Mouse (Mus musculus) gonadal fat pad, adult 2 months (tissue): Measurements from ENCODE around the gene Tvp23b. TPM values are rescaled to one million over a fixed set of nuclear protein-coding genes. Genes with fewer than 3 reads are reported as not detected.

ENCODE experiments used
- DNase-seq: peaks from one replicate; pipeline ENCODE4 v3.0.0-alpha.2; 2012; ENCODE audit warnings: low read depth
- polyA plus RNA-seq: library from polyadenylated mRNA; depleted of rRNA; stranded (reverse); fragments of >200 nt; gene quantifications from 2 replicates; pipeline ENCODE4 v1.2.3, GENCODE M21; 2012; rRNA removed

The Tvp23b gene
- polyA plus RNA-seq, 1 experiment, result 39.6 TPM

DNA sequence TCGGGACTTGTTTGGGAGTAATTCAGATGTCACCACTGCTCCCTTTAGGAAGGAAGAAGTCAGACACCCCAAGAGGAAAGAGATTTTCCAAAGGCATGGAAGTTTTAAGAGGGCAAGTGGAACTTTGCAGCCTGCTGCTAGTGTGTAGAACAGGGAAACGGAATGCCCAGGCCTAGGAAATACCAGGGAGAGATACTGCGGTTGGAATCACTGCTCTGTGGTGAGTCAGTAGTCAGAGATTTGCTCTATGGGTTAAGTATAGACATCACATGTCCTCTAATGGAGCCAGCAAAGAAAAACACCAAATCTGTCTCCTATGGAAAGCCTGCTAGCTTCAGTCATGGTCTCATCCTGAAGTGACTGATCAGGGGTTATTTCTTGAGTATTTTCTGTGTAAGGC, 60.9 kb downstream of the Tvp23b start:
- DNase-seq, result no peak

DNA sequence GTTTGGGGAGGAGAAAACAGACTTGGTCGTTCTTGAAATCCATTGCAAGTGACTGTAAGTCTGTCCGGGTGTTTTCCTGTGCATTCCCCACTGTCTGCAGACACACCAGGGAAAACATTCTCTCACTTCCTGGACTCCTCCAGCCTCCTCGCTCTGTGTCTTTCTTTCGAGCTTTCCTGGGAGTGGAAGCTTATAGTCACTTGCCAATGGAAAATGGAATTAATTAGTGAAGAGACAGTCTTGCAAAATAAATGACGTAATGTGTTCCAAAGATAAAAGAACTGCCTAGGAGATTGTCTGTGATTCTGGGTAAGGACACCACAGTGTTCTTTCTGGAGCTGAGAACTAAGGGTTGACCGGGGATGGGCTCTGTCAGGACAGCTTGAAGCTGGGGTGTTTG, 64.3 kb downstream of the Tvp23b start:
- DNase-seq, result no peak

DNA sequence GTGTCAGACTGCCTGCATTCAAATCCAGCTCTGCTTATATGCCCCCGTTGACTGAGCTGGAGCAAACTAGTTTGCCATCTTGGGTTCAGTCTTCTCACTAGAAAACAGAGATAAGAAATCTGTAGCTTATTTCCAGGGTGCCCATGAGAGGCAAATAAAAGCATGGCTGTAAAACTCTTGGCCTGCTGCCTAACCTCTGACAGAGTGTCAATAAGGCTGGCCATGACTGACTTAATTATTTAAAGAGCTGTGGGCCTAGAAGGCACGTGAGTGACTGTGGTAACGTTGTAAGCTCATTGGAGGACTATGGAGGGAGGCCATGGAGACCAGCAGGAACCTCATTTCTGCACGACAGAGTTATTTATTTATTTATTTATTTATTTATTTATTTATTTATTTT, 66.3 kb downstream of the Tvp23b start:
- DNase-seq, result no peak

DNA sequence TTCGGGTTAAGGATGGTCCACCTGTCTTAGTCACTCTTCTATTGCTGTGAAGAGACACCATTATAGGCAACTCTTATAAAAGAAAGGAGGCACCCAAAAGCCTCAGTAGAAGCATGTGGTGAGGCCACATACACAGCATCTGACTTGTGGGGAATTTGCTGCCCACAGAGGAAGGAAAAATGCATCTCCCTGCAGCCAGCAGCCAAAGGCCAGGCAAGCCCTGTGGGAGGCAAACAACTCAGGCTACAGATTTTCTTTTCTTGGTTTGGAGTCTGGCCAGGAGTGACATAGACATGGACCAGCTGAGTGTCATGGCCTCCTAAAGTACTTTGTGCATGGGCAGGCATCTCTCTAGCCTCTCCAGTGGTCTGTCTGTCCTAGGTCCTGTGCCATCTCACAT, 70.3 kb downstream of the Tvp23b start:
- no peak for DNase-seq

DNA sequence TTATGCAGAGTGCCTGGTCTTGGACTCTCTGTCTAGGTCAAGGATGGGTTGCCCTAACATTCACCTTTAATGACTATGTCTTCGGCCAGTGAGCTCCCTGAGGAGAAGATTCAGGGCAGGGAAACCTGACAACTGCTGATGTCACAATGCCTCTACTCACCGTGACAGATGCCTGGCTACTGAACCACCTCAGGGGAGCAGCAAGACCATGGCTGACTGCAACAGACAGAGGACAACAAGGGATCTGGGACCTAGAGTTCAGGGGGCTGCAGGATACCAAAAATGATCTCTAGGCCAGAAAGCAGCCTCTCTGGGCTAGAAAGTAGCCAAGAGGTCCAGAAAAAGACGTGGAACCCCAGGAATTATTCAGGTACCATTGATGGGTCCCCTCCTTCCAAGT, 71.8 kb downstream of the Tvp23b start, which contains the start of gene Cdrt4:
Gene Cdrt4 (plus strand): TSS at position 182 of the 400 bp plus-strand sequence.
- no peak for DNase-seq

DNA sequence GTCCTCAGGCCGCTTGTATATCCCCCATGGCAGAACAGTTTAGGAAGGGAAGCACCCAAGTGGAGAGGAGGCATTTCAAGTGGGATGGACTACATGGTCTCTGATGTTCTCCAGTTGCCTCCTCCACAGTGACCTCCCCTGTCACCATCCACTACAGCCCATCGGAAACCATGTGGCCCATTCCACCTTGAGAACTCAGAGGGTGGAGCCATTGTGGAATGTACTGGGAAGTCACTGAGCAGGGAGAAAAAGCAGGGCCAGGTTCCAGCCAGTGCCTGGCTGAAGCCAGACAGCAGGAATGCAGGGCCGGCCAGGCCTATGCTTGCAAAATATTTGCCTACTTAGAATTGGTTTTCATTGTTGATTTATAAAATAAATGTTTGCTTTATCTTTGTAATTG, 75.5 kb downstream of the Tvp23b start:
- no peak for DNase-seq

DNA sequence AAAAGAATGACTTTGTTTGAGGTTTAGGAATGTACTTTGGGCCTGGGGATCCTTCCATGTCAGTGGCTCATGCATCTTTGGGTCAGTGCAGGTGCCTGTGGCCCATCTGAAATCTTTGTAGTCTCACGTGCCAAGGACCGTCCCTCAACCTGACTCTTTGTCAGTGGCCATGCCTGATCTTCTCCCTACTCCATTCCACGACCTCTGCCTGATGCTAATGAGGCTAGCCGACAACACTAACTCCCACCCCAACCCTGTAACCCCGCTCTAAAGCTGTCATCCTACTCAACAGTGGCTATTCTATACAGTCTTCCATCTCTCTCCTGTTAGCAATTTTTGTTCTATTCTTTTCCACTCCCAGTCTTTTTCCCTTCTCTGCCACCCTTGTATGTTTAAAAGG, 75.9 kb downstream of the Tvp23b start:
- DNase-seq, result no peak

DNA sequence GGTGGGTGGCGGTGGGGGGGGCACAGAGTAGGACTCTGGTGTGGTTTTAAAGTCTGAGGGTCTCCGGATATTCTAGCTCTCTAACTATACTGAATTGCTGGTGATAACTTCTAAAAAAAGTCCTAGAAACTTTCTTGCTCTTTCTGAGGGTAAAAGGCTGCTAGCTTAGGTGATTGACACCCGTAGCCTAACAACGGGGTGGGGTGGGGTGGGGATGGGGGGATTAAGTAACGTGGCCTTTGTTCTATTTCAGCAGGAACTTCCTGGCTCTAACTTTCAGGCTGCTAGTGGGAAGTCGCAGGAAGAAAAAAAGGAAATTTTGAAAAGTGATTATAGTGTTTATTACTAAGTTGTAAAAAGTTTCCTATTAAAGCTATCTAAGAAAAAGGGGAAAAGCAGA, 76.5 kb downstream of the Tvp23b start:
- no peak for DNase-seq

DNA sequence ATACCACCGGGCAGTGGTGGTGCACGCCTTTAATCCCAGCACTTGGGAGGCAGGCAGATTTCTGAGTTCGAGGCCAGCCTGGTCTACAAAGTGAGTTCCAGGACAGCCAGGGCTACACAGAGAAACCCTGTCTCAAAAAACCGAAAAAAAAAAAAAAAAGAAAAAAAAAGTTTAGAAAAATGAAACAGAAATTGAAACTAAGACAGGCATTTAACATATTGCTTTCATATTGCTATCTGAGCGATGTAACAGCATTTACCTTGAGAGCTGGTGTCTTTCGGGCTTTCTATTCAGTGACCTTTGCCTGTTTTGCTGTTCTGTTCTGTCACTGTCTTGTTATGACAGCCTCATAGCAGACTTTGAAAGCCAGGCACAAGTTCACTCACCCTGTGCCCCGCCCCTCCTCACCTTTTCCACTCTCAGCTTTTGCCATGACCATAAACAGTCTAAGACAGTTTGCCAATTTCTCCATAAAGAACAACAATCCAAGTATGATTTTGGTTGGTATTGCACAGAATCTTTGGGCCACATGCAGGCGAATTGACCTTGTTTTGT, 78.4 kb downstream of the Tvp23b start:
- no peak for DNase-seq

DNA sequence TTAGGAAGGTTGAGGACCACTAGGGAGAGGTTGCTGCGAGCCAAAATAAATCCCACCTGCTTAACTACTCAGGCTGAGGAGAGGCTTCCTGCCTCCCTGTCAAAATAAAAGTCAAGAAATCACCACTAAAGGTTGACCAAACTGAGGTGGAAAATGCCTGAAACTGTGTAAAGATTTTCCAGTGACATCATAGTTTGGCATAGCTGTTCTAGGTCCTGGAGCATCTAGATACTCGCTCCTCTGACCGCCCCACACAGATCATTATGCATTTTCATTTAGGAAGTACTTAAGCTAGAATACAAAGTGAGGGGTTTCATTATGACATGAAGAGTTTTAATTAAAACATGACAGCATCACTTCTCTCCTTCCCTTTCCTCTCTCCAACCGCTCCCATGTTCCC, 84.0 kb downstream of the Tvp23b start:
- DNase-seq, result no peak

DNA sequence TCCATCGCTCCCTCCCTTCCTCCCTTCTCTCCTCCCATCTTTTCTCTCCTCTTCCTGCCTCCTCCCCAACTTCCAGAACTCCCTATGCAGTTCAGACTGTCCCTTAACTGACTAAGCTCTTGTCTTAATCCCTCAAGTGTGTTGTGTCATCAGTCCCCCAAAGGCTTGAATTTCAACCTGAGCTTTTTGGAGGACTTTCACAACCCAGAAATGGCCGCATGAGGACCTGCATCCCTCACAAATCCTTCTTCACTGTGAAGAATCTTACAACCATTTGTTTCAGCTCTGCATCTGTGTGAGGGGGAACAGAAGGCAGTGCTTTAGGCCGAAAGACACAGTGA, 87.1 kb downstream of the Tvp23b start:
- DNase-seq, result no peak

Other genes starting within 250 kb of the Tvp23b start
- gene Lrrc75a, start 230.9 kb upstream of the Tvp23b start, polyA plus RNA-seq, result 9.1 and 14.0 TPM in 2 replicates
- gene Mmgt2, start 230.8 kb upstream of the Tvp23b start, polyA plus RNA-seq, result 50.9 and 64.9 TPM in 2 replicates
- gene Zfp287, start 147.6 kb upstream of the Tvp23b start, polyA plus RNA-seq, result 1.5 and 1.6 TPM in 2 replicates
- not detected in 2 replicates for gene Gm10428, start 126.4 kb upstream of the Tvp23b start, polyA plus RNA-seq
- 0.44 and 1.4 TPM in 2 replicates for gene Zfp286, start 90.0 kb upstream of the Tvp23b start, polyA plus RNA-seq
- 4.9 and 7.3 TPM in 2 replicates for gene Trim16, start 59.2 kb upstream of the Tvp23b start, polyA plus RNA-seq
- gene Fbxw10, start 32.4 kb upstream of the Tvp23b start, polyA plus RNA-seq, result 0.42 and 1.4 TPM in 2 replicates
- 1.2 and 2.7 TPM in 2 replicates for gene Cdrt4, start 71.7 kb downstream of the Tvp23b start, polyA plus RNA-seq
- 0.11 and 0.44 TPM in 2 replicates for gene Tekt3, start 182.2 kb downstream of the Tvp23b start, polyA plus RNA-seq
- 108 and 117 TPM in 2 replicates for gene Pmp22, start 249.5 kb downstream of the Tvp23b start, polyA plus RNA-seq